Mouse (Mus musculus) cortical plate, adult 2 months (tissue): ENCODE results near the gene Tmem150c. TPM values are rescaled to one million over a fixed set of nuclear protein-coding genes. Genes with fewer than 3 reads are reported as not detected.

Experiments used
- H3K27ac ChIP-seq: fragments of 200-500 bp; 2 replicates; pipeline ENCODE4 v1.5.1; 2012; ENCODE audit warnings: low read length, control low read depth, inconsistent platforms; ENCODE audit not compliant: insufficient read depth
- H3K4me1 ChIP-seq: fragments of 200-500 bp; 2 replicates; pipeline ENCODE4 v1.6.1; 2011; ENCODE audit warnings: low read length; ENCODE audit not compliant: control insufficient read depth, insufficient read depth
- H3K4me3 ChIP-seq: fragments of 200-500 bp; 2 replicates; pipeline ENCODE4 v1.5.1; 2011; ENCODE audit warnings: mild to moderate bottlenecking, low read length, control low read depth; ENCODE audit not compliant: insufficient read depth
- CTCF ChIP-seq: fragments of 200-500 bp; IDR thresholded peaks from 2 replicates; pipeline ENCODE4 v1.5.1; 2011; ENCODE audit warnings: mild to moderate bottlenecking, control low read depth, low read length; ENCODE audit not compliant: insufficient read depth; ENCODE audit errors: extremely low read depth
- POLR2A ChIP-seq: fragments of 200-500 bp; IDR thresholded peaks from 2 replicates; pipeline ENCODE4 v1.6.1; 2011; ENCODE audit warnings: mild to moderate bottlenecking, low read length, control low read depth; ENCODE audit not compliant: insufficient read depth; ENCODE audit errors: extremely low read depth
- polyA plus RNA-seq: library from polyadenylated mRNA; depleted of rRNA; stranded (reverse); fragments of >200 nt; gene quantifications from 2 replicates; pipeline ENCODE4 v1.2.3, GENCODE M21; 2012; rRNA removed

Gene Tmem150c
- polyA plus RNA-seq, result 18.0 and 20.7 TPM in 2 replicates

DNA sequence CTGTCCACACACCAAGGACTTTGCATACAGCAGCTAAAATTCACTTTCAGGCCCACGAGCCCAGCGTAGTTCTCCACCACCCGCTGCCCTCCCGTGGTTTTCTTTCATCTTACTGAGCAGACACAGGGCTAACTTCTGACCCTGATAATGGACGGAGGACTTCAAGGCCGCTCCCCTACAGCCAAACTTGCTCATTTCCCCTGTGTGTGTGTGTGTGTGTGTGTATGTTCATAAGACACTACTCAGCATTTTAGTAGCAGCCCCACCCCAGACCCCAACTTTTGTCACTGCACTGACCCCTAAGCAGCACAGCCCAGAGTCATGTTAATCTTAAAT, at the start of gene Tmem150c:
Gene Tmem150c, minus strand, starts transcription at position 171 of the 336 bp plus-strand sequence.
- no peak within 1 kb of the TSS for H3K27ac ChIP-seq
- peaks cover 5% of the 10 kb centered on the region for H3K4me1 ChIP-seq
- H3K4me3 ChIP-seq, result peak within 1 kb of the TSS; percentile 55
- no peak for TF ChIP-seq POLR2A
- TF ChIP-seq CTCF, result no peak

DNA sequence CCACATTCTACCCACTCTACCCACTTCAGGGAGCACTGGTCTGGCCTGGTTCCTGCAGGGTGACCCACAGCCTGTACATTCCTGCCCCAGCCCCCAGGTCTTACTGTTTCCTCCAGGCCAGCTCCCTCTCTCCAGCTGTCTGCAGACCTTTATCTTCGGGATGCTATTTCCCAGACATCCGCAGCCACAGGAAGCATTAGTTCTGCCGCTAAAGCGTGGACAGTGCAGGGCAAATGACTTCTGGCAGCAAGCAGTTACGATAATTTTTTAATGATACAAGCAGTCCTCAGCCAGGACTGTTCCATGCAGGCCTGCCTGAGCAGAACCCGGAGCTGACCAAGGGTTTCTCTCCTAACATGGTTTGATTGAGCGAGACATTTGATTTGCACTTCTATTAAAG, 49.5 kb upstream of the Tmem150c start:
- H3K4me3 ChIP-seq, result no peak overlapping the region
- TF ChIP-seq POLR2A (no peak), CTCF (no peak)
- H3K27ac ChIP-seq, result no peak overlapping the region
- H3K4me1 ChIP-seq, result no peaks in the 10 kb centered on the region

DNA sequence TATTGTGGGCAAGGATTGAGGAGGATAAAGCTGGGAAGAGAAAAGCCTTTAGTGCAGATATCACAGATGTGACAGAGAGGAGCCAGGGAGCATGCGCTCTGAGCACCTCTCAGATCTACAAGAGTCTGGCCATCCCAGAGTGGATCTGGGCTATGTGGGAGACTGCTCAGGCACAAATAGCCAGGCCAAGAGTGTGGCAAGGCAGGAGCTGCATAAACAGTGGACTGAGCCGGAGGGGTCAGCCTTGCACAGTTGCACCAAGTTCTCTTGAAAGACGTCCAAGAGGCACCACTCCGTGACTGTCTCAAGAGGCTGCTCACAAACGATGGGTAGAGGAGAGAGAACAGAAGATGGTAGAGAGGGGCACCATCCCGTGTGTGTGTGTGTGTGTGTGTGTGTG, 47.1 kb upstream of the Tmem150c start:
- TF ChIP-seq CTCF, result no peak
- TF ChIP-seq POLR2A, result no peak
- Histone ChIP-seq H3K4me1 (no peaks in the 10 kb centered on the region), H3K4me3 (no peak overlapping the region), H3K27ac (no peak overlapping the region)

- Histone ChIP-seq H3K27ac (no peak overlapping the region), H3K4me3 (no peak overlapping the region), H3K4me1 (no peaks in the 10 kb centered on the region)
- TF ChIP-seq POLR2A (no peak), CTCF (no peak)
Measured at GRCm38 (mm10) chr5:100205519-100206189, 46.0 kb upstream of the Tmem150c start.

- TF ChIP-seq POLR2A, result no peak
- no peak for TF ChIP-seq CTCF
- H3K4me1 ChIP-seq, result peaks cover 2% of the 10 kb centered on the region; the same call in 1 of the 2 replicates
- no peak overlapping the region for H3K4me3 ChIP-seq
- no peak overlapping the region for H3K27ac ChIP-seq
Measured at GRCm38 (mm10) chr5:100200805-100201204, 41.2 kb upstream of the Tmem150c start.

DNA sequence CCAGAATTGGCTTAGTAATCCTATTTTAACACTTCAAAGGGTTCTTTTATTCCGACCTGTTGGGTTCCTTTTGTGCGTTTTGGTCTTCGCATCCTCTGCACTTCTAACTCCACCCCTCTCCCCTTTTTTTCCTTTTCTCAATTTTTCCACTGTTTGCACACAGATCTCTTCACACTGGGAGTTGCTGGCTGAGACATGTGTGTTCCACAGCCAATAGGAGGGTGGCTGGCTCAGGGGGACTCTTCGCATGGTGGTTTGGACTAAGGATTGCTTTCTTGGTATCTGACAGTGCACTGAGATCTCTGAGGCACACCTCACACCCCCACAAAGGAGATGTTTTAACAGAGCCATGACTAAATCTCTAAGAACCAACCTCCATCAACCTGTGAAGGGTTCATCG, 40.7 kb upstream of the Tmem150c start:
- Histone ChIP-seq H3K4me1 (peaks cover 2% of the 10 kb centered on the region; the same call in 1 of the 2 replicates), H3K4me3 (no peak overlapping the region), H3K27ac (no peak overlapping the region)
- no peak for TF ChIP-seq CTCF
- TF ChIP-seq POLR2A, result no peak

- H3K4me1 ChIP-seq, result peaks cover 2% of the 10 kb centered on the region; the same call in 1 of the 2 replicates
- no peak overlapping the region for H3K4me3 ChIP-seq
- no peak for TF ChIP-seq CTCF
- no peak for TF ChIP-seq POLR2A
- no peak overlapping the region for H3K27ac ChIP-seq
Measured at GRCm38 (mm10) chr5:100199092-100199853, 39.7 kb upstream of the Tmem150c start.

DNA sequence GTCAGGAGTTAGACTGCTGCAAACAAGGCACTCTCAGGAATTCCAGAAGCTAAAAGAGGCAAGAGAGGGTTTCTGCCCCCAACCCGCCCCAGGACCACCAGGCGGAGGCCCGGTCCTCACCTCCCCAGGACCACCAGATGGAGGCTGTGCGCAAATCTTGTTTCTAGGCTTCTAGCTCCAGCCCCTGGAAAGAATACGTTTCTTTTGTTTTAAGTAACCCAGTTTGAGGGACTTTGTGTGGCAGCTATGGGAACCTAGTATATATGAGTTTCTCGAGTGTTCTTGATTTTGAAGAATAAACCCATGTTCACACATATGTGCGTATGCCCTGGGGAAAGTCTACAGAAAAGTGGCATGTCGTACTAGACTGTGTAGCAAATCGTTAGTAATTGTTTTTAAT, 37.9 kb upstream of the Tmem150c start:
- TF ChIP-seq POLR2A (no peak), CTCF (no peak)
- H3K4me3 ChIP-seq, result no peak overlapping the region
- no peak overlapping the region for H3K27ac ChIP-seq
- H3K4me1 ChIP-seq, result peaks cover 2% of the 10 kb centered on the region; the same call in 1 of the 2 replicates

GRCm38 (mm10) chr5:100196854-100197431, 37.3 kb upstream of the Tmem150c start:
- TF ChIP-seq POLR2A (no peak), CTCF (no peak)
- H3K4me1 ChIP-seq, result peaks cover 2% of the 10 kb centered on the region; the same call in 1 of the 2 replicates
- no peak overlapping the region for H3K4me3 ChIP-seq
- no peak overlapping the region for H3K27ac ChIP-seq
